Mouse (Mus musculus): Measurements from ENCODE around the gene Mob1a. TPM values are rescaled to one million over a fixed set of nuclear protein-coding genes. Genes with fewer than 3 reads are reported as not detected.
"Not testable (repeated sequence)": the region's sequence is repeated elsewhere in the genome, so short reads cannot be mapped to it uniquely, and the experiment has no call there.

Gene Mob1a
- polyA plus RNA-seq, 1 experiment from 2014 or later = 22.3 TPM

DNA sequence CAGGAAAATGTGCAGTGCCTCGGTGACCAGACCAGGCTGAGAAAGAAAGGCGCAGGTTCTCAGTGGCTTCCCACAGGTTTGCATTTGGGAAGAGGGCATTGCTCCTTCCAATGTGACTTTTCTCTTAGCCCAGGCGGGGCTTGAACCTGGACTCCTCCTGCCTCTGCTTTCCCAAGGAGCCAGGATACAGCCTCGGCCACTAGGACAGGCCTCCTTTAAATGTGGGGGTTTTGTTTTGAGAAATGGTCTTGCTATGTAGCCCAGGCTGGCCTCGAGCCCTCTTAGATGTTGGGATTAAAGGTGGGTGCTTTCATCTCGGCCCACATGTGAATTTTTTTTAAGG is 549 bp downstream of the Mob1a start:
- H3K4me2 ChIP-seq (ENCODE audit: low read depth, low read length) = peak overlapping the region; percentile 54
- H3K9ac ChIP-seq (replicated peaks; ENCODE audit: low read depth, low read length) = peak overlapping the region; percentile 79
- H3K27ac ChIP-seq (ENCODE audit: low read depth, low read length) = peak overlapping the region; percentile 71
- peak overlapping the region; percentile 74 for H3K4me3 ChIP-seq (ENCODE audit: low read depth, low read length)
- peaks cover 14% of the 10 kb centered on the region for H3K36me3 ChIP-seq (ENCODE audit: control insufficient read depth, insufficient read depth, low read length)
- H3K27me3 ChIP-seq (ENCODE audit: control insufficient read depth, insufficient read depth, low read length) = no peaks in the 10 kb centered on the region
- WGBS = 9% methylated on average over 6 of the region's 6 CpGs
- no peaks in the 10 kb centered on the region for H3K9me3 ChIP-seq (ENCODE audit: control insufficient read depth, low read length)
- H3K4me1 ChIP-seq (ENCODE audit: control insufficient read depth, insufficient read depth, low read length) = peaks cover 6% of the 10 kb centered on the region
- ATAC-seq (ENCODE audit: low read depth) = no peak

DNA sequence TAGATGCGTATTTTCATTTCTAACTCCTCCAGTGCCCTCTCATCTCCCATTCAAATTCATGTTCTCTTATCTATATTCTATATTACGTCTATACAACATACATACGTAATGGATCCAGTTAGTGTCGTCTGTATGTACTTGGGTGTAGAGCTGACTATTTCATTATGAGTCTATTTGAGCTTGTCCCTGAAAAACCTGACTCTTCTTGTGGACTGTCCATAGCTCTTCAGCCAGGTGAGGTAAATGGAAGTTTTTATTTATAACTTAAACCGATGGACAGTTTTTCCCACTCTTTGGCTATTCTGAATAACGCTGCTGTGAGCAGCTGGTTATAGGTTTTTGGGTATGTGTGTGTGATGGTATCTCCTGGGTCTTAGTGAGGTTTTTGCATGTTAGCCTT is 945 bp downstream of the Mob1a start:
- WGBS = 68% methylated on average over 6 of the region's 6 CpGs
- H3K9me3 ChIP-seq (ENCODE audit: control insufficient read depth, low read length) = no peaks in the 10 kb centered on the region
- H3K27me3 ChIP-seq (ENCODE audit: control insufficient read depth, insufficient read depth, low read length) = no peaks in the 10 kb centered on the region
- no peak for ATAC-seq (ENCODE audit: low read depth)
- peak overlapping the region; percentile 74 for H3K4me3 ChIP-seq (ENCODE audit: low read depth, low read length)
- H3K36me3 ChIP-seq (ENCODE audit: control insufficient read depth, insufficient read depth, low read length) = peaks cover 18% of the 10 kb centered on the region
- peaks cover 6% of the 10 kb centered on the region for H3K4me1 ChIP-seq (ENCODE audit: control insufficient read depth, insufficient read depth, low read length)
- H3K9ac ChIP-seq (replicated peaks; ENCODE audit: low read depth, low read length) = peak overlapping the region; percentile 79
- H3K27ac ChIP-seq (ENCODE audit: low read depth, low read length) = no peak overlapping the region
- peak overlapping the region; percentile 54 for H3K4me2 ChIP-seq (ENCODE audit: low read depth, low read length)

DNA sequence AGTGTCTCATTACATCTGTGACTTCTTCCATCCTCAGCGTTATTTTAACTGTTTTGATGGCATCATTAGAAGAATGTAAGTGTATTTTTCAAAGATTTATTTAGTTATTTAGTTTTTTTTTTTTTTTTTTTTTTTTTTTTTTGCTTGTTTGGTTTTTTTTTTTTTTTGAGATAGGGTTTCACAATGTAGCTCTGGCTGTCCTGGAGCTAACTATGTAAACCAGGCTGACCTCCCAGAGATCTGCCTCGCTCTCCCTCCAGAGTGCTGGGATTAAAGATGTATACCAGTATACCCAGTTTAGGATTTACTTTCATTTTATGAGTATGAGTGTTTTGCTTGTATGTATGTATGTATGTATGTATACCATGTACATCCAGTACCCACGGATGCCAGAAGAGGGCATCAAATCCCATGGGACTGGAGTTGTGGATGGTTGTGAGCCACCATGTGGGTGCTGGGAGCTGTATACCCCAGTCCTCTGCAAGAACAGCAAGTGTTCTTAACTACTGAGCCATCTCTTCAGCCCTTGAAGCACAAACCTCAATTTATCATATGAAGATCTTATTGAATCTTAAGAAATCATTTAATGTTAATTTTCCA is 1.9 kb downstream of the Mob1a start:
- Histone ChIP-seq H3K36me3 (ENCODE audit: control insufficient read depth, insufficient read depth, low read length) (peaks cover 23% of the 10 kb centered on the region), H3K4me3 (ENCODE audit: low read depth, low read length) (no peak overlapping the region), H3K4me1 (ENCODE audit: control insufficient read depth, insufficient read depth, low read length) (peaks cover 6% of the 10 kb centered on the region), H3K9ac (replicated peaks; ENCODE audit: low read depth, low read length) (no peak overlapping the region), H3K4me2 (ENCODE audit: low read depth, low read length) (no peak overlapping the region), H3K9me3 (ENCODE audit: control insufficient read depth, low read length) (no peaks in the 10 kb centered on the region), H3K27me3 (ENCODE audit: control insufficient read depth, insufficient read depth, low read length) (no peaks in the 10 kb centered on the region), H3K27ac (ENCODE audit: low read depth, low read length) (no peak overlapping the region)
- ATAC-seq (ENCODE audit: low read depth) = no peak
- WGBS = 92% methylated on average over 3 of the region's 3 CpGs

DNA sequence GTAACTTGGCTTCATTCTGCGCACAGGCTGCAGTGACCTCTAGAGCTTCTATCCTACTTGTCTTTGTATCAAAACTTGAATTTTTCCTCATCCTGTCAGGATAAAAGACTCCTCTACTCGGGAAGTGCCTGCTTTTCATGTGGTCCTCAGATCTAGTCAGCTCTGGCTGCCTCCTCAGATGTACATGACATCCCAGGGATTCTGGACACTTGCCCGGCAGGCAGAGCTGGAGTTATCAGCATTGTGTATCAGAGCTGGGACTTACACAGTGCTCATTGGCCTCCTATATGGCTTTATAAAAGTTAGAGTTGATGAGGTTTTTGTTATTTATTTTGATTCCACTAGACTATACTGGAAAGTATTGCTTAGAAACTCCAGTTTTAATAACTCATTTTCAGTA is 15.6 kb downstream of the Mob1a start:
- no peaks in the 10 kb centered on the region for H3K27me3 ChIP-seq (ENCODE audit: control insufficient read depth, insufficient read depth, low read length)
- H3K4me1 ChIP-seq (ENCODE audit: control insufficient read depth, insufficient read depth, low read length) = no peaks in the 10 kb centered on the region
- no peak for ATAC-seq (ENCODE audit: low read depth)
- H3K4me3 ChIP-seq (ENCODE audit: low read depth, low read length) = no peak overlapping the region
- no peak overlapping the region for H3K9ac ChIP-seq (replicated peaks; ENCODE audit: low read depth, low read length)
- WGBS = 88% methylated on average over 3 of the region's 3 CpGs
- H3K27ac ChIP-seq (ENCODE audit: low read depth, low read length) = no peak overlapping the region
- peaks cover 31% of the 10 kb centered on the region for H3K36me3 ChIP-seq (ENCODE audit: control insufficient read depth, insufficient read depth, low read length)
- H3K4me2 ChIP-seq (ENCODE audit: low read depth, low read length) = no peak overlapping the region
- no peaks in the 10 kb centered on the region for H3K9me3 ChIP-seq (ENCODE audit: control insufficient read depth, low read length)

DNA sequence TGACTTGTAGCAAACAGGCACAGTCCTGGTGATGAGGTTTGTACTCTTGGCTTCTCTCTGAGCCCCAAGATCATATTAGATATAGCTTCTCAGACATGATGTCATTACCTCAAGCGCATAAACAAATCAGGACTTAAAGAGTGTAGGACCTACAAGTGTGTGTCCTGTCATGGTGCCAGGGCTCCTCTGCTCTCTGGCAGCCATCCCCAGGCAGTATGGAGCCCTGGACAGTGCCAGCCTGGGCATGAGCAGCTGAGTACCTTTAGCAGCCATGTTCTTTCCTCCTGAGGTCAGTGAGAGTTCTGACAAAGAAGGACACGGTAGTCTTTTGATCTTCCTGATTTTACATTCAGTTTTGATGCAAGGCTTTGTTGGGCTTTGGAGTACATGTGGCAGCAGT is 17.1 kb downstream of the Mob1a start:
- no peak overlapping the region for H3K27ac ChIP-seq (ENCODE audit: low read depth, low read length)
- H3K4me1 ChIP-seq (ENCODE audit: control insufficient read depth, insufficient read depth, low read length) = no peaks in the 10 kb centered on the region
- no peak for ATAC-seq (ENCODE audit: low read depth)
- no peak overlapping the region for H3K4me2 ChIP-seq (ENCODE audit: low read depth, low read length)
- H3K9me3 ChIP-seq (ENCODE audit: control insufficient read depth, low read length) = no peaks in the 10 kb centered on the region
- WGBS = 91% methylated on average over 2 of the region's 2 CpGs
- no peak overlapping the region for H3K9ac ChIP-seq (replicated peaks; ENCODE audit: low read depth, low read length)
- H3K4me3 ChIP-seq (ENCODE audit: low read depth, low read length) = no peak overlapping the region
- peaks cover 31% of the 10 kb centered on the region for H3K36me3 ChIP-seq (ENCODE audit: control insufficient read depth, insufficient read depth, low read length)
- no peaks in the 10 kb centered on the region for H3K27me3 ChIP-seq (ENCODE audit: control insufficient read depth, insufficient read depth, low read length)

DNA sequence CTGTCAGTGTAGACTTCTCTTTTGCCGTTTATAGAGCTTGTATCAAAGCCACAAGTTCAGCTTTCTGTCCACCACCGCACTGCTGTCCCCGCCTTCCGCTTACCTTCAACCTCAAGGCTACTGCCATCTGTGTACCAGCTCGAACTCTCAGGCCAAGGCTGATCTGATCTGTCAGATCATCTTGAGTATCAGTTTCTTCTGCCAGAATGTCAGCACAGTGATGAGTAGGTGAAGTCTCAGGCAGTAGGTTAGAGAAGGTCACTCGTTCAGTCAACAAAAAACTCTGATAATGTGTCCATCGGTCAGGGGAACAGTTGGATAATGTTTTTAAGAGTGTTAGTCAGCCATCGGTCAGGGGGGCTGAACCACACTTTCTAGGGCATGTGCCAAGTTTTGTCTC is 19.5 kb downstream of the Mob1a start:
- not testable (repeated sequence) for H3K4me1 ChIP-seq (ENCODE audit: control insufficient read depth, insufficient read depth, low read length); H3K4me3 ChIP-seq (ENCODE audit: low read depth, low read length); H3K27ac ChIP-seq (ENCODE audit: low read depth, low read length); H3K9ac ChIP-seq (replicated peaks; ENCODE audit: low read depth, low read length); H3K27me3 ChIP-seq (ENCODE audit: control insufficient read depth, insufficient read depth, low read length); ATAC-seq (ENCODE audit: low read depth); H3K4me2 ChIP-seq (ENCODE audit: low read depth, low read length); H3K9me3 ChIP-seq (ENCODE audit: control insufficient read depth, low read length)
- WGBS = 96% methylated on average over 8 of the region's 8 CpGs
- peaks cover 23% of the 10 kb centered on the region for H3K36me3 ChIP-seq (ENCODE audit: control insufficient read depth, insufficient read depth, low read length)

DNA sequence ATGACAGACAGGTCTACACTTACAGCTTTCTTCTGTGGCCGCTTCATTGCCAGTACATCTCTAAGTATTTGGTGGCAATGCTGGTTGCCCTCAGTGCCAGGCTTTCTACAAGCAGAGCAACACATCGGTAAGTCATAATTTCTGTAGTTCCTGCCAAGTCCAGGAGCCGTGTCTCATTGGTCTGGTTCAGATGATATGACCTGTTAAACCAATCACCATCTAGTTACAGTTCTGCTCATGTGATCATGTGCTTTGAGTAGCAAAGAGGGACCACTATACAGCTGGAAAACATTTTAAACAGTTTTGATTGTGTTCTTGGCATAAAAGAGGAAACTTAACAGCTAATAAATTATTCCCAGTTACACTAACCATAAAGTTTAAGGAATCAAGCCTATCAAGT is 22.1 kb downstream of the Mob1a start:
- no peak overlapping the region for H3K4me3 ChIP-seq (ENCODE audit: low read depth, low read length)
- H3K9me3 ChIP-seq (ENCODE audit: control insufficient read depth, low read length) = no peaks in the 10 kb centered on the region
- no peak overlapping the region for H3K9ac ChIP-seq (replicated peaks; ENCODE audit: low read depth, low read length)
- WGBS = 88% methylated on average over 3 of the region's 3 CpGs
- no peaks in the 10 kb centered on the region for H3K27me3 ChIP-seq (ENCODE audit: control insufficient read depth, insufficient read depth, low read length)
- no peak for ATAC-seq (ENCODE audit: low read depth)
- H3K4me1 ChIP-seq (ENCODE audit: control insufficient read depth, insufficient read depth, low read length) = peaks cover 9% of the 10 kb centered on the region
- H3K4me2 ChIP-seq (ENCODE audit: low read depth, low read length) = no peak overlapping the region
- H3K27ac ChIP-seq (ENCODE audit: low read depth, low read length) = no peak overlapping the region
- H3K36me3 ChIP-seq (ENCODE audit: control insufficient read depth, insufficient read depth, low read length) = peaks cover 3% of the 10 kb centered on the region; the same call in 1 of the 2 replicates

DNA sequence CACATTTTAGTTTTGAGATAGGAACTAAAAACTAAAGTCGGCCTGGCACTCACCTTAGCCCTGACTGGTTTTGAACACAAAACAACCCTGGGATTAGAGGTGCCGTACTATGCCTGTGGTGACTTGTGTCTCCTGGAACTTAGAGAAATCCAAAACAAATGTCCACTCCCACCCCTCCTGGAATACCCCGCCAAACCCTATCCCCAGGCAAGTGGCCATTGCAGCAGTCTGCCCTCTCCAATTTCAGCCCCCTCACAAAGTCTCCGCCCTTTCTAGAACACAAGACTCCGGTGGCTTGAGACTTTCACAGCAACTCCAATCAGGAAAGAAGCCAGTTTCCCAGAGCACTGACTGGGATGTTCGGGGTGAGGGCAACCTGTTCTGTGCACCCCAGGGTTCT is 23.1 kb downstream of the Mob1a start, which contains the start of gene Bola3:
Gene Bola3 (plus strand): TSS at position 275 of the 400 bp plus-strand sequence.
- Histone ChIP-seq H3K4me2 (ENCODE audit: low read depth, low read length) (peak within 1 kb of the TSS; percentile 83), H3K36me3 (ENCODE audit: control insufficient read depth, insufficient read depth, low read length) (0 out of 2 replicates have a peak, but pooled peaks cover 2% of the 10 kb centered on the region), H3K4me1 (ENCODE audit: control insufficient read depth, insufficient read depth, low read length) (peaks cover 9% of the 10 kb centered on the region), H3K9ac (replicated peaks; ENCODE audit: low read depth, low read length) (peak within 1 kb of the TSS; percentile 95), H3K4me3 (ENCODE audit: low read depth, low read length) (peak within 1 kb of the TSS; percentile 82), H3K27me3 (ENCODE audit: control insufficient read depth, insufficient read depth, low read length) (no peaks in the 10 kb centered on the region), H3K27ac (ENCODE audit: low read depth, low read length) (peak within 1 kb of the TSS; percentile 57), H3K9me3 (ENCODE audit: control insufficient read depth, low read length) (no peaks in the 10 kb centered on the region)
- ATAC-seq (ENCODE audit: low read depth) = peak; percentile 44; the same call in 1 of the 2 replicates
- WGBS = 34% methylated on average over 6 of the region's 6 CpGs

DNA sequence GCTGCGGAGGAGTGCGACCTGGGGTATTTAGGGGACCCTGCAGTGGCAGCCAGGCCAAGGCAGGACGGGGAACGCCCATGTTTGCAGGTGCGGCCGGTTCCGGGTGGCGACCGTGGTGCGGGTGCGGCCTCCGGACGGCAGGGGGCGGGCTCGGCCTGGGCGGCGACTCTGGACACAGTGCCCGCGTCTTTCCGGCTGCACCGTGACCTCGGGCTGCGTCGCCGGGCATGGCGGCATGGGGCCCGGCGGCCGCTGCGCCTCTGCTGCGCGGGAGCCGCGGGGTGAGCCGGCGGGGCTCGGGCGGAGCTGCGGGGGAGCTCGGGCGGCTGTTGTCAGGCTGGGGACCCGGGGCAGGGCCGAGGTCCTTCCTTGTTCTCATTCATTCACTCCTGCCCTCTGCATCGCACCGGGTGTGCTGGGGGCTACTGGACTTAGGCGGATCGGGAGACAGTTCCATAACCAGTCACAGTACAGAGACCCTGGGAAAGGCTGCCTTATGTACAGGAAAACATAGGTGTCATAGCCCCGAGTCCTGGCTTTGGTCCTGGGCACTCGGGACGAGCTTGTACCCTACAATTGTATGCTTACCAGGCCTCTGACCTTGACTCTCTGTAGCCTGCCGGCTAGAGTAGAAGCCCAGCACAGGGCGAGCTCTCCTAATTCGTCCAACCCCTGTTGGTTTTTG is 23.6 kb downstream of the Mob1a start:
- Histone ChIP-seq H3K36me3 (ENCODE audit: control insufficient read depth, insufficient read depth, low read length) (0 out of 2 replicates have a peak, but pooled peaks cover 3% of the 10 kb centered on the region), H3K27me3 (ENCODE audit: control insufficient read depth, insufficient read depth, low read length) (no peaks in the 10 kb centered on the region), H3K4me2 (ENCODE audit: low read depth, low read length) (peak overlapping the region; percentile 83), H3K9ac (replicated peaks; ENCODE audit: low read depth, low read length) (peak overlapping the region; percentile 95), H3K4me1 (ENCODE audit: control insufficient read depth, insufficient read depth, low read length) (peaks cover 9% of the 10 kb centered on the region), H3K4me3 (ENCODE audit: low read depth, low read length) (peak overlapping the region; percentile 82), H3K27ac (ENCODE audit: low read depth, low read length) (peak overlapping the region; percentile 57), H3K9me3 (ENCODE audit: control insufficient read depth, low read length) (no peaks in the 10 kb centered on the region)
- WGBS = under 1% methylated on average over 53 of the region's 53 CpGs
- ATAC-seq (ENCODE audit: low read depth) = peak; percentile 95
